Mouse (Mus musculus): ENCODE results near the gene Cdk4.

Gene Cdk4

DNA sequence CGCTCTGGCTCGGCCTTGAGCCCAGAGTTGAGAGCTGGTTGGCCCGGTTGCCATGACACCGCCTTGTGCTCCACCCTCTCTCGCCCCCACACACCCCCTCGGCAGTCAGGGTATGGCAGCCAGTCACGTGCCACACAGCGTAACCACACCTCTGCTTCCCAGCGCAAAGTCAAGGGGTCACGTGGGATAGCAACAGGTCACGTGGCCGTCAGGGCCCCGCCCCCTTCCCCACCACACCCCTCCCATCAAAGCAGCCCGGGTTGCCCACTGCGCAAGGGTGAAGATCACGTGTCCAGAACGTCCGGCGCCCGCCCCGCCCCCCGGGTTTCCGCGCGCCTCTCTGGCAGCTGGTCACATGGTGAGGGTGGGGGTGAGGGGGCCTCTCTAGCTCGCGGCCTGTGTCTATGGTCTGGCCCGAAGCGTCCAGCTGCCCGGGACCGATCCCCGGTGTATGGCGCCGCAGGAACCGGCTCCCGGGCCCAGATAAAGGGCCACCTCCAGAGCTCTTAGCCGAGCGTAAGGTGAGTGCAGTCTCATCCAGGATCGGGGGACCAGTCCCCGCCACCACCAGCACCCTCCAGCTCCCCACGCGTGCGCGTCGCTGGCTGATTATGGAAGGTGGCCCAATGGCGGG, at the start of gene Cdk4:
Gene Cdk4 (plus strand): TSS at position 296 of the 634 bp plus-strand sequence.
- DNase-seq (ENCODE audit: low spot score in 2 of 2) = peak; percentile 99

DNA sequence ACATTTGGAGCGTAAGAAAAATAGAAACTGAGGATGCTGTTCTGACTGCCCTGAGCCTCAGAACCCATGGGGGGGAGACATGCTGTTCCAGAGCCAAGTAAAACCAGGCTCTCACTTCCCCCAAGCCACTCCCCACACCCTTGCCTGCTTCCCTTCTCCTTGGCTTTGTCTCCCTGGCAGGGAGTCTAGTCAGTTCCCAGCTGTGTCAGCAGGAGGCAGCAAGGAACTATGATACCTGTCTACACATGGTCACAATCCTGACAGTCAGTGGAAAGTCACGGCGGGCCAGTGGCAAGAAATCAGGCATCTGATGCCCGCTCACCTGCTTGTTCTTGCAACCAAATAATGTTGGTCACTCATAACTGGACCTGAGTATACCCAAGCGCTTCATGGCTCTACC, 46.8 kb upstream of the Cdk4 start:
- DNase-seq (ENCODE audit: low spot score in 2 of 2) = no peak

DNA sequence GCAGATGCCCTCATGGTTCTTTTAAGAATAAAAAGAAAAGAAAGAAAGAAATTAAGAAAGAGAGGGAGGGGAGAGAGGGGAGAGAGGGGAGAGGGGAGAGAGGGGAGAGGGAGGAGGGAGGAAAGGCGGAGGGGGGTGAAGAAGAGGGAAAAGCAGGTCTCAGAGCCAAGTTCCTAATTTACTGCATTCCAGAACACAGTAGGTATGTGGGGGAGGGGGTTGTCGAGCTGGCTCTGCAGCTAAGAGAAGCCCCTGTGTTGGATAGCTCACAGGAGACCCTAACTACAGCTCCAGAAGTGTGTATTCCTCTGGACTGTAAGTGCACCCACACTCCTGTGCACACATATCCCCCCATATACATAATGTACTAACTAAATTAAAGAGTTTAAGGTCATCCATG, 46.3 kb upstream of the Cdk4 start:
- DNase-seq (ENCODE audit: low spot score in 2 of 2) = no peak

DNA sequence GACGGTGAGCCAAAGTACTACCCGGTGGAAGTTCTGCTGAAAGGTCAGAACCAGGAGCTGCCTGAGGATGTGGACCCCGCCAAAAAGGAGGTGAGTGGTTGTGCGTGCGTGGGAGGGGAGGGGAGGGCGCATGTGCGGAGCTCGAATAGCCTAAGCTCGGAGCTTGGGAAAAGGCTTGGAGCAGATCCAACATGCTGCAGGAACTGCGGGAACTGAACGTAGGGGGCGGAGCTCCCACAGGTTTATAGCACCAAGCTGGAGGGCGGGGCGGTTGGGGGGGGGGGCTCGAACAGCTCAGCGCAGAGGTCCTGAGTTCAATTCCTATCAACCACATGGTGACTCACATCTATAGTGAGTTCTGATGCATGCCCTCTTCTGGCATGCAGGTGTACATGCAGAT, 44.9 kb upstream of the Cdk4 start:
- DNase-seq (ENCODE audit: low spot score in 2 of 2) = no peak

DNA sequence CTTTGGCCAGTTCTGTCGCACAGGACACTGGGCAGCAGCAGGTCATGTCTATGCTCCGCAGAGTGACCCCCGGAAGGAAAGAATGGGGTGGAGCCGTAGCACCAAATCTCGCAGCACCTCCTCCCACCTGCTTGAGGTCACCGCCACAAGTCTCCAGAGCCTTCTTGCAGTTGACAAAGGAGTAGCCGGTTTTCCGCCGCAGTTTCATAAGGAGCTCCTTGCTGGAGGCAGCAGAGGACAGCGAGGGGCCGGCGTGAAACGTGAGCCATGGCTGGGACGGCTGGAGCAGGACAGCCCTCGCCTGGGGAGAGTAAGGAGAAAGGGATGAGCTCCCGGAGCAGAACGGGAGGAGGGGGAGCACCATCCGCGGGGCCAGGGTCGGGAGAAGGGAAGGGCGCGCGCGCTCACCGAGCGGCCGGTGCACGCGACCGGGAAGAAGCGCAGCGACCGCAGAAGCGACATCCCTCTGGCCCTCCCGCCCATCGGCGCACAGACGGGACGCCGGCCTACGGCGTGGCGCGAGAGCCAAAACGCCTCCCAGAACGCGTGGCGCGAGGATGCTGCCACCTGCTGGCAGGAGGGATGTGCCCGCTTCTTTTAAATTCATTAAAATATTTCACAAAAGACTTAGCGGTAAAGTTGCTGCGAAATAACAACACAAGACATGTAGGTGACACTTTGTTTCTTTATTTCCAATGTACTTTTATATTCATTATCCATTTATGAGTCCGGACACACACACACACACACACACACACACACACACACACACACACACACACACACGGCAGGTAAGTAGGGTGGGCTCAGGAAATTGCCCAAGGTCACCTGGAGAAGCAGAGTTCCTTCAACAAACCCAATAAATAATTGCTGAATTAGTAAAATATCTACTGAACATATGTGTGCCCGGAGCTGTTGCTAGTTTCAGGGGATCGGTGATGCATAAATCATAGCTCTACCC, 32.7 kb upstream of the Cdk4 start, which contains the start of gene Tsfm:
Gene Tsfm (minus strand): TSS at position 505 of the 961 bp plus-strand sequence.
- peak; percentile 86 to 93 for DNase-seq (ENCODE audit: low spot score in 2 of 2)

DNA sequence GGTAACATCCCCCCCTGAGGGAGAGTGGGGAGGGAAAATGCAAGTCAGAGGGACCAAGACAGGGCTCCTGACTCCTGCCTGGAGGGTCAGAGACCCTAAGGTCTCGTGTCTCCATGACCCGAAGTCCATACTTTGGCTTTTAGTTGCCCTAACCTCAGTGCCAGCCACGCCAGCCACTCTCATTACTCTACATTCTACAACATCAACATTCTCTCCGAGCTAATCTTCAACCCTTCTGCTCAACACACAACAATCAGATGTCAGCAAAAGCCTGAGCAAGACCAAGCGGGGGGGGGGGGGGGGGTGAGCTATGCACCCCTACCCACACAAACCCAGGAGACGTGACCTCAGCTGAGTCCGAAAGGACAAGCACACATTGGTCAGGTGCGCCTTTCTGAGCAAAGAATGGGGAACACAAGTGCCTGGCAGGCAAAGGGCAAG, 30.0 kb upstream of the Cdk4 start:
- no peak for DNase-seq (ENCODE audit: low spot score in 2 of 2)

DNA sequence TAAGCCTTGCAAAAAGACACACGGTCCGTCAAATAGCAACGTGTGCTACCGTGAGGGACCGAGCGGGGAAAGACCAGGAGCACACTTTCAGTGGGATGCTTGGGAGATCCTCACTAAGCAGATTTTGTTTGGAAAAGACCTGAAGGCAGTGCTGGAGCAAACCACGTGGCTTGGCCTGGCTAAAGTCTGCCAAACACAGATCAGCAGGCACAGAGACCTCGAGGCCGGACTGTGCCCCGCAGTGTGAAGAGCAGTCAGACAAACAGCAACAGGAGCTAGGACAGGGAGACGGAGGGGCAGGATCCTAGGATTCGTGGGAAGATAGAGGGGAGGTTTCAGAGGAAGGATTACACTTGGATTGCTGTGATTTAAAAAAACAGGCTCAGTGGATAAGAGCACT, 27.1 kb upstream of the Cdk4 start:
- DNase-seq (ENCODE audit: low spot score in 2 of 2) = no peak

DNA sequence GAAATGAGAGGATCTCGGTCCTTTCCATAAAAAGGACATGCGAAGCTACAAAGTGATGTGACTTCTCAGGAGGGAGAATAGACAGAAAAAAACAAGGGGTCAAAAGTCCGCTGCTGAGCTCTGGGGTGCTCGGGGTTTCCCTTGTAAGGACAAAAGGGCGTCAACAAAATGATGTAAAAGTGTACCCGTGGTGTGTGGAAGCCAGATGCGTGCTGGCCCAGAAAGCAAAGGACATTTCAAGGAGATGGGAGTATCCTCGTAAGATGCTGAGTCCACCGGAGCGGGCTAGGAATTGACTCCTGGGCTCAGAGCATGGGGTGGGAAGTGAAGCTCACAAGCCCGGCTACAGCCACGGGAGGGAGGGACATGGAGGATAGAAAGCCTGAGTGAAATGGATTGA, 25.7 kb upstream of the Cdk4 start:
- no peak for DNase-seq (ENCODE audit: low spot score in 2 of 2)

DNA sequence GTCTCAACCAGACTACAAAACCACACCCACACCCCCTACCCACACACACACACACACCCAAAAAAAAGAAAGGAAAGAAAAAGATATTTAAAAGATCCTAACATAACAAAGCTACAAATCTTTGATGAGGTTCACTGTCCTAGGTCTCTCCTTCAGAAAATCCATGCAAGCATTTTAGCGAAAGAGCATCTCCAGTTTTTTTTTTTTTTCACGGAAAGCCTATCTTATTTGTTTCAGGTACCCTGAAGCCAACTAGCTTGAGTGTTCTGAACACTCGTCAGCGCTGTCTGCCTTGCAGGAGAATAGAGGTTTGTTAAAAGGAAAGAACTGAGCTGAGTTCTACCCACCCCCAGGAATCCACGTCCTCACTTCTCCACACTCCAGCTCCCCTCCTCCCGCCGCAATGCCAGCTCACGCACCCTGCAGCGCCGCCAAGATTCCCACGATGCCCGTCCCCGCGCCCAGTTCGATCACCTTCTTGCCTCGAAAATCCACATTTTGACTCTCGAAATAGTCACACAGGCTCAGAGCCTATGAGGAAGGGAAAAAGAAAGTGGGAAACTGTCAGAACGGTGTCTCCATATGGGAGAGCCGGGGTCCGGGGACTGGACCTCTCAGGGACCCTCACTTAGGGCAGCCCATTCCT, 22.6 kb upstream of the Cdk4 start:
- no peak for DNase-seq (ENCODE audit: low spot score in 2 of 2)

DNA sequence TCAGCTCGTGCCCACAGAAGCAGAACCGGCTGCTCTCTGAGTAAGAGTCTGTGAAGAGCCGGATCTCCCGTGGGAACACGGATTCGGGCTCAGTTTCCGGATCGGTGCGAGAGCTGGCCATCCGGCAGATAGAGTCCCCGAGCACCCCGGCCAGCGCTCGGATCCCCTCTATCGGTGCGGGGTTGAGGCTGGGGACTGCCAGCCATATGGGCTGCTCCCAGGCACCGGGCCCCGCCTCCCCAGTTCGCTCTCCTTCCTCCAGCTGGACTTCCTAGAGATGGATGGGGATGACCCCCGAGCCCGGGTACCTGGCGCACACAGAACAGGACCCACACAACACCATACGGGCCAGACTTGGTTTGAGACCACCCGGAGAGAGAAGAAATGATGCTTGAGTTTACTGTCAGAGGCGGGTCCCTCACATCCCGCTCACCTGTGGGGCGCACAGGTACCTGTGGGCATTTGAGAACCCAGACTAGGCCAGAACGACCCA, 22.0 kb upstream of the Cdk4 start, which contains the start of the genes Mettl1 and Eef1akmt3:
Gene Mettl1 (plus strand): TSS at position 141 of the 493 bp plus-strand sequence.
Gene Eef1akmt3 (minus strand): TSS at position 240 of the 493 bp plus-strand sequence.
- peak in 1 of 2 experiments; percentile 38 for DNase-seq (ENCODE audit: low spot score in 2 of 2)

DNA sequence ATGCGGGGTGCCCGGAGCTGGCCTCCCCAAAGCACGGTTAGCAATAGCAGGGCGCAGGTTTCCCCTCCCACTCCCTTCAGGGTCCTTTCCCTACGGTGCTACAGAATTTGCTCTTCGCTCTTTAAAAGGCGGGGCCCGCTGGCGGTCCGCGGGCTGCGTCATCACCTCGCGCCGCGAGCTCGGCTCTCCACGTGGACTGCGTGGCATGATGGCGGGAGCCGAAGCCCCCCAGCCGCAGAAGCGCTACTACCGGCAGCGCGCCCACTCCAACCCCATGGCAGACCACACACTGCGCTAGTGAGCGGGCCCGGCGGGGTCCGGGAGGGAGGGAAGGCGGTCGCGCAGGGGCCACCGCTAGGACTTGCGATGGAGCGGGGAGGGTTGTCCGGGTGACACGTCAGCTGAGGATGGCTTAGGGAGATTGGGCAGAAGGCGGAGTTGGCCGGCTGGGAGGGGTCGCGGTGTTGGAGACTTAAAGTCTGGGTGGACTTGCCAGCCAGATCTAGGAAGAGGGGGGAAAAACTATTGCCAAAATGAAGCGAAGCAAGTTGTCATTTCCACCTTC, 21.5 kb upstream of the Cdk4 start:
- peak; percentile 85 to 87 for DNase-seq (ENCODE audit: low spot score in 2 of 2)

DNA sequence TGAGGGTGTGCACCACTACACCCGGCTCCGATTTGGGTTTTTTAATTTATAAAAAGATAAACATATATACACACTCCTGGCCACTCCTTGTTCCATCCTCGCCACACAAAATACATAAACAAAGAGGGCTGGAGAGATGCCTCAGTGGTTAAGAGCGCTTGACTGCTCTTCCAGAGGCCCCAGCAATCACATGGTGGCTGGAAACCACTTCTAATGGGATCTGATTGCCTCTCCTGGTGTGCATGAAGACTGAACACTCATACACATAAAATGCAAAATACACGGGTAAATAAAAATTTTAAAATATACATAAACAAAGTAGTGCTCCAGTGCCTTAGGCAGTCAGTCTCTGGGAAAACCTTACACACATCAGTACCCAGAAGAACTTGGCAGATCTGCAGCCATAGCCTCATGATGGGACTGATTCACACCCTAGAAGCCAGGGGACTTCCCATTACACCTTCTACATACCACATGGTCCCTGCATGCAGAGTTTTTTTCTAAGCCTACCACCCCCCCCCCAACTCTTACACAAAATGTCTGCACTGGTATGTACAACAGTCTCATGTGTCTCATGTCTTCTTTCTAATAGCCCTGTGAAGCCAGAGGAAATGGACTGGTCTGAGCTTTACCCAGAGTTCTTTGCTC, 20.7 kb upstream of the Cdk4 start:
- no peak for DNase-seq (ENCODE audit: low spot score in 2 of 2)

DNA sequence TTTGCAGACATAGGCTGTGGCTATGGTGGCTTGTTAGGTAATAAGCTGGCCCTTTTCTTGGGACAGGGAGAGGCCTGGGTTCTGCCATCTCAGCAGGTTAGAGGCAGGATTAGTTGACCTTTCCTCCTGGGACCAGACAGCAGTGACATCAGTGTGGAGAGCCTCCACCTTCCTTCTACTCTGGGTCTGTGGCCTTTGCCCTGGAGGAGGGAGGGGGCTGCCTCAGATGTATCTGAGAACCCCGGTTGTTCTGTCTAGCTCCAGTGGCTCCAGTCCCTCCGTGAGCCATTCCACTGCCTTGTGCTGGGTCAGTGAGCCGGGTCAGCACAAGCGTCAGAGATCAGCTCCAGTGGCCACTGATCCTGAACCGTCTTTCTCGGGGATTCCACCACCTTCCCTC, 20.1 kb upstream of the Cdk4 start:
- no peak for DNase-seq (ENCODE audit: low spot score in 2 of 2)

DNA sequence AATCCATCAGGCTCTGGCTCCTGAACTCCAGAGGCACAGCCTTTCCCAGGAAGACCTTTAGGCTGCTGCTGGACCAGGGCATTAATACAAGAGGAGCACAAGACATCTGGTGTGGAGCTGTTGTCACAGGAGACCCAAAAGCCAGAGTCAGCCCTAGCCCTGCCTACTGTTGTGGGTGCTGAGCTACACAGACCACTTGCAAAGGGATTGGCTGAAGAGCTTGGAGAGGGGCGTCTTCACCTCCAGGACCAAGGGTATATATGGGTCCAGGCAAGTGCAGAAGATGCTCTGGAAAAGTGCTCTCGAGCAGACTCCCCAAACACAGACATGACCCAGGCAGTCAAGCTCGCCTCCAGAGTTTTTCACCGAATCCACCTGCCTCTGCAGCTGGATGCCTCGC, 15.4 kb upstream of the Cdk4 start, which contains the start of gene Cyp27b1:
Gene Cyp27b1 (plus strand): TSS at position 297 of the 400 bp plus-strand sequence.
- DNase-seq (ENCODE audit: low spot score in 2 of 2) = no peak

DNA sequence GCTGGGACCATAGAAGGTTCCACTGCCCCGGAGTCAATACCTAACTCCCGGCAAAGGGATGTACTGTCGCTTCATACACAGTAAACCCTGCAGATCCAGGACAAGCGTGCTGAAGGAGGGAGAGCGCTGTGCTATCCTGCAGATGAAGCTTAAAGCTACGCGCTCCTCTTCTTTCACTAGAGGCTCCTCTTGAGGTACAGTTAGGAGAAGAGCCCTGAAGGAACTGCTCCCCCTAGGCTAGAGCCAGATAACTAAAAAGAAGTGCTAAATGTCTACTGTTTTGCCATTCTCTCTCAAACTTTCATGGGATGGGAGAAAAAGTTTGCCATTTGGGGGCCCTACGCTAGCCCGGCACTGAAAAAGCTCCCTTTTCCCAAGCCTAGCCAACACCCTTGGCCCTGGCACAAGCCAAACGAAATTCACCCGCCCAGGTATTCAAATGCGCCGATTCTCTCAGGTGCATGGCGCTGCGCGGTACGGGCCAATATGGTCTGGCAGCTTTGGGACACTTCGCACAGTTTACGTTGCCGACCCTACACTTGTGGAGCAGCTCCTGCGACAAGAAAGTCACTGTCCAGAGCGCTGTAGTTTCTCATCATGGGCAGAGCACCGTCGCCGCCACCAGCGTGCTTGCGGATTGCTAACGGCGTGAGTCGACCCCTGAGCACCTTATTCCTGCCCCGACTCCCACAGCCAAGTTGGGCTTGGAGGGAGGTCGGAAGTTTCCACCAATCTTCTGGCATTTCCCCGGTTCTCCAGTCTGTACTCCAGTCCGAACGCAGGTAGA, 14.5 kb upstream of the Cdk4 start:
- DNase-seq (ENCODE audit: low spot score in 2 of 2) = no peak

DNA sequence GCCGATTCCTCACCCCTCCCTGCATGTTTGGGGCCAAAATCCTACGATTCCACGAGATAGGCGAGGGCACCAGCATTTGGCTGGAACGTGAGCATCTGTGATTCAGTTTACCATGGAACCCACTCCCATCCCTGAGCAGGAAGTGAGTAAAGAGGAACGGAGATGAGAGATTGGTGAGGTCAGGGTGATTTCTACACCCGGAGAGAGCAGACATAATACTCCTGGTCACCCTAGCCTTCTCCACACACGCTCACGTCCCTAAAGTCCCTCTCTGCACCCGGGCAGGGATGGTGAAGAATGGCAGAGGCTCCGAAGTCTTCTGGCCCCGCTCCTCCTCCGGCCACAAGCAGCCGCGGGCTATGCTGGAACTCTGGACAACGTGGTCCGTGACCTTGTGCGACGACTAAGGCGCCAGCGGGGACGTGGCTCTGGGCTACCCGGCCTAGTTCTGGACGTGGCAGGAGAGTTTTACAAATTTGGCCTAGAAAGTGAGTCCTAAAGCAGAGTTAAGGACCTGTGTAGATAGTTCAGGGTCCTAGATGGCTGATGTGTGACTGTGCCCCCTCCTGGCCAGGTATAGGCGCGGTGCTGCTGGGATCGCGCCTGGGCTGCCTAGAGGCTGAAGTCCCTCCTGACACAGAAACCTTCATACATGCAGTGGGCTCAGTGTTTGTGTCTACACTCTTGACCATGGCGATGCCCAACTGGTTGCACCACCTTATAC, 13.8 kb upstream of the Cdk4 start:
- DNase-seq (ENCODE audit: low spot score in 2 of 2) = no peak

DNA sequence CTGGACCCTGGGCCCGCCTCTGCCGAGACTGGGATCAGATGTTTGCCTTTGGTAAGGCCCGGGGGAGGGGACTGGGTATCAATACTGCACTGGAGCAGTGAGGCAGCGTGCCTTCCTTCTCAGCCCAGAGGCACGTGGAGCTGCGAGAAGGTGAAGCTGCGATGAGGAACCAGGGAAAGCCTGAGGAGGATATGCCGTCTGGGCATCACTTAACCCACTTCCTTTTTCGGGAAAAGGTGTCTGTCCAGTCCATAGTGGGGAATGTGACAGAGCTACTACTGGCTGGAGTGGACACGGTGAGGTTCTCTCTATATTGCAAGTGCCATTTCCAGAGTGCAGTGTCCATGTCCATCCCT, 13.2 kb upstream of the Cdk4 start:
- no peak for DNase-seq (ENCODE audit: low spot score in 2 of 2)

DNA sequence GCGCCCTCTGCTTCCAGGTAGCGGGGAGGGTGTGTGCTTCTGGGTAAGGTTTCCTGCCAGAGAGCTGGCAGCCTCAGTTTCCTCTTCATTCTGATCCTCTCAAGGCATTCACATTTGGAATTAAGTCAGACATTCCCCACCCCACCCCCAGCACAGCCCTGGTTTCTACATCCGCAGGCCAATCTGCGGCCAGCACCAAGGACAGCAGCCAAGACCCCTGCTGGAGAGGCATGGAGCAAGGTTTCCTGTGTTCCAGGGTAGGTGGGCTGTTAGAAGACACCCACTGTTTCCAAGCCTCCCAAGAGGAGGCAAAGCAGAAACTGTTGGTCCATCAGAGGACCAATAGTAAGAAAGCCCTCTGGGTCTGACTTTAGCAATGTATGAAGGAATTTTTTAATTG, 8.7 kb upstream of the Cdk4 start:
- no peak for DNase-seq (ENCODE audit: low spot score in 2 of 2)

DNA sequence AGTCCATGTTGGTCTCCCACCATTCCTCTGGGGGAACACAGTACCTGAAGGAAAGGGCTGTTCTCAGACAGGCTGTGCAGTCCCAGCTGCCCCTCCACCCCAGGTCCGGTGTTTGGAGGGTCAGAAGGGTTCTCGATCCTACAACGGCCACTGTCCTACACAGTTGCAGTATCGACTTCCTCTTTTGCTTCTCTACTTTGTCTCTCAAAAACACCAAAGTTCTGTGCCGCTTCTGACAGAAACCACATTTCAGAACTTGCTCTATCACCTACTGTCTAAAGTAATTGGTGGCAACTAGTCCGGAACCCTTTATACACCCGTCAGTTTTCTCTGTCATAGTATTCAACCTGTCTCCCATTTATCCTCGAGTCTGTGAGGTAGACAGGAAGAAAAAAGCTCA, 7.9 kb upstream of the Cdk4 start:
- DNase-seq (ENCODE audit: low spot score in 2 of 2) = no peak

DNA sequence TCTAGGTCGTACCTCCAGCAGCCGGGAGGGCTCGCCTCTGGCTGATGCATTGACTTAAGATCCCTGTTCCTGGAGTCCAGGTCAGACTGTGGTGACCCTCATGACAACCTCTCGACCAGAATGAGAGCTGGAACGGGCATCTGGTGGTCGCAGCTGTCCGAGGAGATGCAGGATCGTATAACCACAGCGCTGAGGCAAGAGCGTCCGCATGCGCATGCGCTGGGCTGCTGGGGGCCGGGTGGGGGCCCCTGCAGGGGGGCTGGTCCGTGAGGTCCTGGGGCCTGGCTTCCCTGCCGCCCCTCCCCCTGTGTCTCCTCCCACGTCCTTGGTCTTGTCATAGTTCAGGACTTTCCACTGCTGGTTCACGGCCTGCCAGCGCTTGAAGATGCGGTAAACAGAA, 6.8 kb upstream of the Cdk4 start:
- DNase-seq (ENCODE audit: low spot score in 2 of 2) = no peak

Measured in urinary bladder, postnatal 4 days (tissue).